Mouse (Mus musculus) testis, postnatal 14 days (tissue): Measurements from ENCODE around the gene Krtdap.
A peak's percentile ranks its signal among the peaks of the same experiment; 100 is the strongest.
"Not testable (repeated sequence)": the region's sequence is repeated elsewhere in the genome, so short reads cannot be mapped to it uniquely, and the experiment has no call there.

Source experiments
- DNase-seq: peaks from one replicate; pipeline ENCODE4 v3.0.0; 2021; ENCODE audit warnings: low spot score

The Krtdap gene

GRCm38 (mm10) chr7:30787377-30788022 is at the start of gene Krtdap:
Gene Krtdap, plus strand, starts transcription at chr7:30787896.
- DNase-seq = no peak

GRCm38 (mm10) chr7:30742570-30742969 is 45.1 kb upstream of the Krtdap start:
- DNase-seq = not testable (repeated sequence)

DNA sequence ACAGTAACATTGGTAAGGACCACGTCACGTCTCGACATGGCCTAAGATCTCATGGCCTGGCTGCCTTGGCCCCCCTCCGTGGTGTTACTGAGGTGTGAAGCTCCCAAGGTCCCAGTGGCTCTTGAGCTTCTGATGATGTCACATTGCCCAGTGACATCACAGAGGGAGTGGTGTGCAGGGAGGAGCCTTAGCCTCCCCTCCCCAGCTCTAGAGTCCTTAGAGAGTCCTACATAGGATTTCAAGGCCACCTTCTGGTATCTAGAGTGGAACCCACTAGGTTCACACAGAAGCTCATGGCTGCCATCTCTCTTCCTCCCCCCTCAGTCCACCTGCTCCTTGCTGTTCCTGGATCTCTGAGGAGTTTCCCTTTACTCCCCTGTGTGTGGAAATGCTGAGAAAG is 44.1 kb upstream of the Krtdap start, which contains the start of gene Gapdhs:
Gene Gapdhs, minus strand, starts transcription at position 65 of the 400 bp plus-strand sequence.
- not testable (repeated sequence) for DNase-seq

DNA sequence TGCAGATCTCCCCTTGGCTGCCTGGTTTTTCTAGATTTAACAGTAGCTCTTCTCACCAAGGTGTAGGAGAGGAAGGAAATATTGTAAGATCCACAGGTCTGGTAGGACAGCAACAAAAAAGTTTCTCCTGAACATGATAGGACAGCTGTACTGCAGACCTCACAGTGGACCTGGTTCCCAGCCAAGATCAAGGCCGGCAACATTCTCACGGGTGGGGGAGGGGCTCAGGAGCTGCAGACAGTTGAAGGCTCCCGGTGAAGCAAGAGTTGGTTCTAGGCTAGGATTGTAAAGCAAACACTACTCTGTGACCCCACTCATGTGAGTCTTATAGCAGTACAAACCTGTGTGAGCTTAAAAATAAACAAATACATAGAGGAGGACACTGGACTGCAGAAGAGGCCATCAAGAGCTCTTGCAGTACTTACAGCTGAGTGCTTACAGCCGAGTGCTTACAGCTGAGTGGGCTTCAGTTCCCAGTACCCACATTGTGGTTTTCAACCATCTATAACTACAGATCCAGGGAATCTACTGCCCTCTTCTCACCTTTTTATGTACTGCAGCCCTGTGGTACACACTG is 43.6 kb upstream of the Krtdap start:
- DNase-seq = no peak

DNA sequence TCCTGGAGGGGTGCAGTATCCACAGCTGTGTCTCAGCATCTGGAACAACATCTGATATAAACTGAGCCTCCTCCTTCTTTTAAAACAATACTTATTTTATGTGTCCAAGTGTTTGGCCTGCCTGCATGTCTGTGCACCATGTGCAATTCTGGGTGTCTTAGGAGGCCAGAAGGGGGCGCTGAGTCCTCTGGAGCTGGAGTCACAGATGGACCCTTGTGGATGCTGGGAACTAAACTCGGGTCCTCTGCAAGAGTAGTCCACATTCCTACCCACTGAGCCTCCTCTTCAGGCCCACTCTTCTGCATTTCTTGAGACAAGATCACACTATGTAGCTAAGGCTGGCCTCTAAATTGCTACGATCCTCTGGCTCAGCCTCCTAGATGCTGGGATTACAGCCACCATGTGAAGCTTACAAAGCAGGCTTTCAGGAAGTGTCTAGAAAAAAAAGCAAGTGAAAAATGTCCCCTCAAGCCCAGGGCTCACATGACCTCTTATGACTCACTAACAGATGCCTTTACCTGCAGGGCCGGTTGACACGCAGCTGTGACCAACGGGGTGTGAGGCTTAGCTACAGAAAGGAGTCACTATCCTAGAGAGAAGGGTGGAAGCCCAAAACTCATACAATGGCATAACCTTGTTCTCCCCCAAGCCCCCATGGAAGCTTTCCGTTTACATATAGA is 40.0 kb upstream of the Krtdap start:
- DNase-seq = no peak

- no peak for DNase-seq
Measured at GRCm38 (mm10) chr7:30749824-30750606, 37.7 kb upstream of the Krtdap start.

GRCm38 (mm10) chr7:30751086-30751669 is 36.5 kb upstream of the Krtdap start, which contains the start of gene Sbsn:
Gene Sbsn, plus strand, starts transcription at chr7:30751471.
- no peak for DNase-seq

- no peak for DNase-seq
Measured at GRCm38 (mm10) chr7:30757001-30757400, 30.7 kb upstream of the Krtdap start.

GRCm38 (mm10) chr7:30758853-30759252 is 28.8 kb upstream of the Krtdap start:
- DNase-seq = no peak

GRCm38 (mm10) chr7:30761769-30762352 is 25.8 kb upstream of the Krtdap start:
- DNase-seq = no peak

GRCm38 (mm10) chr7:30763456-30763855 is 24.2 kb upstream of the Krtdap start, which contains the start of gene Dmkn:
Gene Dmkn, plus strand, starts transcription at chr7:30763756.
- no peak for DNase-seq

- no peak for DNase-seq
Measured at GRCm38 (mm10) chr7:30765173-30765572, 22.5 kb upstream of the Krtdap start.

- no peak for DNase-seq
Measured at GRCm38 (mm10) chr7:30766408-30766807, 21.3 kb upstream of the Krtdap start.

GRCm38 (mm10) chr7:30769236-30769635 is 18.5 kb upstream of the Krtdap start:
- peak; percentile 84 for DNase-seq

DNA sequence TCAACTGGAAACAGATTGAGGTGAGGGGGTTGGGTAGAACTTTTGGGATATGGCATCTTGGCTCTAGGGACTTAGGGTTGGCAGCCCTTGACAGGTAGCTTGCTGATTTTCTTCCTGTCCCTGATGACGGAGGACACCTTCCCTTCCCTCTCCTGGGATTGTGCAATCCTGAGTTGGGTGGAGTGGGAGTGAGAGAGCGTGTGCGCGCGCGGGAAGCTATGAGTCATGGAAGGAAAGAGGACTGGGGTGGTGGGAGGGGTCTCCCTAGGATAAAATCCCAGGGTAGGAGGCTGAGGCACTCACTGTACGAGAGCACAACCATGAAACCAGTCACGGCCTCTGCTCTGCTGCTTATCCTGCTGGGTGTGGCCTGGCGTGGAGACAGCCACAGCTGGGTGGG is 11.6 kb upstream of the Krtdap start:
- DNase-seq = no peak

DNA sequence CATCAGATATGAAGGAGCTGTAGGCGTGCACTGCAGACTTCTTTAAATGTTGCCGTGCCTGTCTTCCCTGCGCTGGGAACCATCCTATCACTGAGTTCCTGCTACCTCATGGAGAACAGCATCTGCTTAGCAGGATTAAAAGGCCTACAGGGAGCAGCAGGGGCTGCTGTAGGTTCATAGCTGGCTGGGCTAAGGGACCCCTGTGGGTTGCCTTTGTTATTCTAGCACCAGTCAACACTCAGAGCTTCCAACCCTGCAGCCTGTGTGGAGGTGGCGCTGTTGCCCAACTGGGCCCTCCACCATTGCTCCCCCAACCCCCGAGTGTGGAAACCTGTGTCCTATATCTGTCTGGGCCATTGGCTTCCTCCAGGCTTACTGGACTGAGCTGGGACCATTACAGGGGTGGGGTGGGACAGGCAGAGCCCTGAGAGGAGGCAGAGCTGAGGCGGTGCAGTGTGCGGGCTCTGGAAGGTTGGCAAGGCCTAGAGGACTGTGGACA is 10.6 kb upstream of the Krtdap start:
- DNase-seq = no peak

DNA sequence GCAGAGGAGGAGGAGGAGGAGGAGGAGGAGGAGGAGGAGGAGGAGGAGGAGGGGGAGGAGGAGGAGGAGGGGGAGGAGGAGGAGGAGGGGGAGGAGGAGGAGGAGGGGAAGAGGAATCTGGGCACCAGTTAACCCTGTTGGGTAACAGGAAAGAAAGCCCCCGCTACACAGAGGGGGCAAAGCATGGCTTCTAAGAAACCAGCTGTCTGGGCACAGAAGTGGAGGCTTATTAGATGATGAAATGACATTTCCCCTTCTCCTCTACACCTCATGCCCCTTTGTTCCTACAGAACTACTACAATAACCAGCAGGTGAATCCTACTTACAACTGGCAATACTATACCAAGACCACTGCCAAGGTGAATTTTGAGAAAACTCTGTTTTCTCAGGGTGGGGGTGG is 9.8 kb upstream of the Krtdap start:
- no peak for DNase-seq

DNA sequence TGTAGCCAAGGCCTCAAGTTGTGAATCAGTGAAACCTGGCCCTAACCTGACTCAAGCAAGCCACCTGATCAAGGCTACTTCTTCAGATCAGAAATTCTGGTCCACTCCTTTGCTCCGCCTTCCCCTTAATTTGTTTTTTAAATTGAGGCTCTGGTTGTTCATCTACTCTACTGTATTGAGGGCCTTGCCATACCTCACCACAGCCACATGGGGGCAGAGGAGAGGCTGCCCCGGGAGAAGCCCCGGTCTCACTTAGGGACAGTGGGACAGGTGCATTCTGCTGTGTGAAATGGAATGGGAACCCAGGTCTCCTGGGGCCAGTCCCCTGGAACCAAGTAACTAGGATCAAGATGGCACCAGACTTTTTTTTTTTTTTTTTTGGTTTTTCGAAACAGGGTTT is 5.9 kb upstream of the Krtdap start:
- no peak for DNase-seq

DNA sequence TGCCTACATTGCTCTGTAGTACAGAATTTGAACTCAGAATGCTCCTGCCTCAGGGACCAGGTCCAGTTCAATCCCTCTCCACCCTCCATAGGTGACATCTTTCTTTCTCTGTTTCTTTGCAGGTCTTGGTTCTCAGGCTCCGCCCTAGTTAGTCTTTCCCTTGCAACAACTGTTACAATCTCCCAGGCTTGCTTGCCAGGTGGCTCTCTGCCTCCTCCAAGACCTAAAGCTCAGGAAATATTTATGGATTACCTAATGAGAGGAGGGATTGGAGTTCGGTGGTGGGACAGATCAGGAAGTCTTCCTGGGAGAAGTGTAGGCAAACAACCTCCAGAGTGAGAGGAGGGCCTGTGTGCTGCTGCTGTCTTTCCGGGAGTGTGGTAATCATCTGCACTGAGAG is 5.0 kb upstream of the Krtdap start:
- no peak for DNase-seq

- no peak for DNase-seq
Measured at GRCm38 (mm10) chr7:30785154-30785553, 2.5 kb upstream of the Krtdap start.
